Mouse (Mus musculus): ENCODE measurements at regions not wholly inside any gene's neighbourhood (a gene's known extent, or its start where the extent isn't known, plus 50 kb on each side); places are given as distances from the start of the nearest gene placed in this dataset.

DNA sequence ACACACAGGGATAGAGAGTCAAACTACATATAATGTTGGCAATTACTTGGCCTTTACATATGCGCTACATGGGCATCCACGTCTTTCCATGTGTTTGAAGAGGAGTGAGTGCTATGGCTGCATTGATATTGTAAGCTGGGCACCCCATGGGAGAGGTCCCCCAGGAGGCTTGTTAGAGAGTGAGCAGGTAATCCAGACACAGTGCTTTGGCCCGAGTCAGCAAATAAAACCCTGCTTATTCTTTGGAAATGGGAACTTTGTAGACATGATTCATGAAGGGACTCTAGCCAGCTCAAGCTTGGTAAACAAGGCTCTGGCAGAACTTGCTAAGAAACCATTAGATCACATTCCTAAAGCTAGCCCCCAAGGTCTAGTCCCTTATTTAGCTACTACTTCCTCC is 557.6 kb upstream of the Gm10131 start:
- no peak overlapping the region for H3K4me3 ChIP-seq (ENCODE audit: control insufficient read depth in 1 of 2, insufficient read depth in 1 of 2, low read depth in 2 of 2, low read length in 2 of 2)
- H3K9me3 ChIP-seq (replicated peaks; ENCODE audit: insufficient read depth, low read length), result no peaks in the 10 kb centered on the region
- H3K4me1 ChIP-seq (ENCODE audit: control insufficient read depth in 1 of 2, insufficient read depth in 2 of 2, low read length in 2 of 2), result 0 out of 4 replicates have a peak, but pooled peaks cover 0 to 3% of the 10 kb centered on the region in 2 experiments
- H3K79me2 ChIP-seq (ENCODE audit: control insufficient read depth, insufficient read depth, low read length, poor library complexity), result no peaks in the 10 kb centered on the region
- no peak overlapping the region for H3K27ac ChIP-seq (ENCODE audit: control insufficient read depth, low read depth, low read length)
- no peak for DNase-seq (ENCODE audit: low read depth, low spot score)
- H3K36me3 ChIP-seq (ENCODE audit: control insufficient read depth in 1 of 2, insufficient read depth in 2 of 2, low read length in 2 of 2), result peaks cover 0 to 4% of the 10 kb centered on the region in 2 experiments; a peak in 1 of 4 replicates
- TF ChIP-seq ZKSCAN1 (IDR thresholded peaks at IDR 0.05; ENCODE audit: low read depth, low read length), result no peak
- TF ChIP-seq USF2 (IDR thresholded peaks at IDR 0.05; ENCODE audit: borderline replicate concordance in 1 of 2, insufficient read depth in 1 of 2, low read depth in 1 of 2, low read length in 2 of 2), result no peak
- no peak for TF ChIP-seq ZMIZ1 (IDR thresholded peaks at IDR 0.05; ENCODE audit: low read depth, low read length)
- no peak for TF ChIP-seq SMC3 (IDR thresholded peaks at IDR 0.05; ENCODE audit: low read depth, low read length)
- H3K9ac ChIP-seq (ENCODE audit: control insufficient read depth, low read depth, low read length, poor library complexity, severe bottlenecking), result no peak overlapping the region
- H3K27me3 ChIP-seq (ENCODE audit: control insufficient read depth in 1 of 2, insufficient read depth in 2 of 2, low read length in 2 of 2), result no peaks in the 10 kb centered on the region

DNA sequence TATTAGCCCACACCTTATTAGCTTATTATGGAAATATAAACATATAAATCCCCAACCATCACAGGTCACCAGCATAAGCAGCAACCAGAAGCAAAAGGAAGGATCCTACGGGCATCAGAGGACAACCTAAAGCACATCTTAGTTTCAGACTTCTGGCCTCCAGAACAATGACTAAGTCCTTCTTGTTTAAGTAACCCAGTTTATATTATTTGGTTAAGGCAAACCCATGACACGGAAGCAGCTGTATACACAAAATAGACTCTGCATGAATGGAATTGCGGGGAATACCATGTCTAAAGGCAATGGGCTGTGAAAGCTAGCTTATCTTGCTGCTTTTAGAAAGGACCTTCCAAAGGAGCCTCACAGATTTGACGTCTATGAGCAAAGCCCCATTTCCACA is 552.9 kb upstream of the Gm10131 start:
- H3K27me3 ChIP-seq (ENCODE audit: control insufficient read depth in 1 of 2, insufficient read depth in 2 of 2, low read length in 2 of 2), result no peaks in the 10 kb centered on the region
- H3K27ac ChIP-seq (ENCODE audit: control insufficient read depth, low read depth, low read length), result no peak overlapping the region
- no peaks in the 10 kb centered on the region for H3K9me3 ChIP-seq (replicated peaks; ENCODE audit: insufficient read depth, low read length)
- no peak overlapping the region for H3K4me3 ChIP-seq (ENCODE audit: control insufficient read depth in 1 of 2, insufficient read depth in 1 of 2, low read depth in 2 of 2, low read length in 2 of 2)
- no peaks in the 10 kb centered on the region for H3K4me1 ChIP-seq (ENCODE audit: control insufficient read depth in 1 of 2, insufficient read depth in 2 of 2, low read length in 2 of 2)
- TF ChIP-seq CTCF (IDR thresholded peaks at IDR 0.05 in 2 of 3, conservative IDR thresholded peaks at IDR 0.05 in 1 of 3; ENCODE audit: control insufficient read depth in 1 of 3, insufficient read depth in 1 of 3, low read depth in 2 of 3, low read length in 3 of 3, poor library complexity in 1 of 3, severe bottlenecking in 1 of 3) (no peak), RCOR1 (IDR thresholded peaks at IDR 0.05; ENCODE audit: low read depth, low read length) (no peak), SMC3 (IDR thresholded peaks at IDR 0.05; ENCODE audit: low read depth, low read length) (no peak), ZKSCAN1 (IDR thresholded peaks at IDR 0.05; ENCODE audit: low read depth, low read length) (no peak), MAX (IDR thresholded peaks at IDR 0.05; ENCODE audit: low read length) (no peak), MEF2A (IDR thresholded peaks at IDR 0.05; ENCODE audit: extremely low read depth, insufficient replicate concordance, low read depth, low read length, poor library complexity, severe bottlenecking) (no peak), KAT2A (conservative IDR thresholded peaks at IDR 0.05; ENCODE audit: low read depth, low read length) (no peak)
- H3K9ac ChIP-seq (ENCODE audit: control insufficient read depth, low read depth, low read length, poor library complexity, severe bottlenecking), result no peak overlapping the region
- no peaks in the 10 kb centered on the region for H3K79me2 ChIP-seq (ENCODE audit: control insufficient read depth, insufficient read depth, low read length, poor library complexity)
- no peak for DNase-seq (ENCODE audit: low read depth, low spot score)
- H3K36me3 ChIP-seq (ENCODE audit: control insufficient read depth in 1 of 2, insufficient read depth in 2 of 2, low read length in 2 of 2), result no peaks in the 10 kb centered on the region

DNA sequence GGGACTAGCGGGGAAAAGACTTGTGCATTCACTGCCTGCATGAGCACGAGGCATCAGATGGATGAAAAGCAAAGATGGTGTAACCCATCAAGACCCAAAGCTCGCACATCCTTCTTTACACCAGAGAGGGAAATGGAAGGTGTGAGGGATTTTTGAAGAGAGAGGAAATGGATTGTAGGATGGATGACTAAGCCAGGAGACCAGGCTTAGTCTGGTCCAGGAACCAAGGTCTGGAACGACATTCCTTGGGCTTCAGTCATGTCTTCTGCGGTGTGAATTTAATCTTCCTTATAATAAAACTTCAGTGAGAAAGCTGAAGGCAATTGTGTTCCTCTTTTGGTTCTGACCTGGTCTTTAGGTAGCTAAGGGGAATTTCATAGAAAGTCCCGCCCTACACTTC is 551.0 kb upstream of the Gm10131 start:
- no peak for DNase-seq (ENCODE audit: low read depth, low spot score)
- no peak for TF ChIP-seq TAL1 (IDR thresholded peaks at IDR 0.05; ENCODE audit: low read length)
- no peak for TF ChIP-seq NELFE (IDR thresholded peaks at IDR 0.05; ENCODE audit: low read depth, low read length)
- no peak for TF ChIP-seq USF2 (IDR thresholded peaks at IDR 0.05; ENCODE audit: borderline replicate concordance in 1 of 2, insufficient read depth in 1 of 2, low read depth in 1 of 2, low read length in 2 of 2)
- TF ChIP-seq RAD21 (IDR thresholded peaks at IDR 0.05; ENCODE audit: low read depth, low read length), result no peak
- no peak for TF ChIP-seq BHLHE40 (IDR thresholded peaks at IDR 0.05; ENCODE audit: borderline replicate concordance, low read depth, low read length)
- TF ChIP-seq EP300 (IDR thresholded peaks at IDR 0.05; ENCODE audit: low read depth in 1 of 2, low read length in 2 of 2), result no peak
- no peak for TF ChIP-seq POLR2AphosphoS2 (IDR thresholded peaks at IDR 0.05; ENCODE audit: low read length)
- no peak for TF ChIP-seq MAX (IDR thresholded peaks at IDR 0.05; ENCODE audit: low read length)
- TF ChIP-seq POLR2AphosphoS5 (IDR thresholded peaks at IDR 0.05; ENCODE audit: borderline replicate concordance, low read depth, low read length), result no peak
- no peak for TF ChIP-seq SMC3 (IDR thresholded peaks at IDR 0.05; ENCODE audit: low read depth, low read length)
- TF ChIP-seq ETS1 (IDR thresholded peaks at IDR 0.05; ENCODE audit: low read depth, low read length), result no peak
- no peak for TF ChIP-seq MYC (IDR thresholded peaks at IDR 0.05; ENCODE audit: low read depth, low read length)
- no peak for TF ChIP-seq MAFK (IDR thresholded peaks at IDR 0.05; ENCODE audit: borderline replicate concordance, low read depth, low read length)
- TF ChIP-seq USF1 (IDR thresholded peaks at IDR 0.05; ENCODE audit: low read depth, low read length), result no peak
- TF ChIP-seq E2F4 (IDR thresholded peaks at IDR 0.05; ENCODE audit: borderline replicate concordance, low read depth, low read length), result no peak
- TF ChIP-seq ZMIZ1 (IDR thresholded peaks at IDR 0.05; ENCODE audit: low read depth, low read length), result no peak
- TF ChIP-seq ZC3H11A (IDR thresholded peaks at IDR 0.05; ENCODE audit: low read depth, low read length), result no peak
- no peak for TF ChIP-seq MYB (IDR thresholded peaks at IDR 0.05; ENCODE audit: low read depth, low read length)
- Histone ChIP-seq H3K79me2 (ENCODE audit: control insufficient read depth, insufficient read depth, low read length, poor library complexity) (no peaks in the 10 kb centered on the region), H3K4me1 (ENCODE audit: control insufficient read depth in 1 of 2, insufficient read depth in 2 of 2, low read length in 2 of 2) (no peaks in the 10 kb centered on the region), H3K9ac (ENCODE audit: control insufficient read depth, low read depth, low read length, poor library complexity, severe bottlenecking) (no peak overlapping the region), H3K4me3 (ENCODE audit: control insufficient read depth in 1 of 2, insufficient read depth in 1 of 2, low read depth in 2 of 2, low read length in 2 of 2) (no peak overlapping the region), H3K9me3 (replicated peaks; ENCODE audit: insufficient read depth, low read length) (no peaks in the 10 kb centered on the region), H3K36me3 (ENCODE audit: control insufficient read depth in 1 of 2, insufficient read depth in 2 of 2, low read length in 2 of 2) (no peaks in the 10 kb centered on the region), H3K27me3 (ENCODE audit: control insufficient read depth in 1 of 2, insufficient read depth in 2 of 2, low read length in 2 of 2) (no peaks in the 10 kb centered on the region), H3K27ac (ENCODE audit: control insufficient read depth, low read depth, low read length) (no peak overlapping the region)

Measured in MEL (cell line).